Mouse (Mus musculus) bone marrow, adult 2 months (tissue): ENCODE measurements around the gene Galnt10. TPM values are rescaled to one million over a fixed set of nuclear protein-coding genes. Genes with fewer than 3 reads are reported as not detected.
A peak's percentile ranks its signal among the peaks of the same experiment; 100 is the strongest.

Experiments used
- H3K27ac ChIP-seq: fragments of 200-500 bp; 2 replicates; pipeline ENCODE4 v1.5.1; 2012; ENCODE audit warnings: low read depth, mild to moderate bottlenecking, control low read depth, inconsistent platforms, low read length; ENCODE audit not compliant: control insufficient read depth, poor library complexity, insufficient read depth
- H3K4me1 ChIP-seq: fragments of 200-500 bp; 2 replicates; pipeline ENCODE4 v1.6.1; 2011; ENCODE audit warnings: low read length; ENCODE audit not compliant: control insufficient read depth, insufficient read depth
- H3K4me3 ChIP-seq: fragments of 200-500 bp; replicated peaks from 2 replicates; pipeline ENCODE3; 2011; ENCODE audit warnings: mild to moderate bottlenecking, low read depth, low read length, control low read depth; ENCODE audit not compliant: control insufficient read depth
- CTCF ChIP-seq: fragments of 200-500 bp; IDR thresholded peaks from 2 replicates; pipeline ENCODE4 v1.5.1; 2011; ENCODE audit warnings: low read length, control low read depth; ENCODE audit not compliant: control insufficient read depth, insufficient read depth
- POLR2A ChIP-seq: fragments of 200-500 bp; IDR thresholded peaks from 2 replicates; pipeline ENCODE4 v1.6.1; 2011; ENCODE audit warnings: low read depth, mild to moderate bottlenecking, control low read depth, low read length, borderline replicate concordance; ENCODE audit not compliant: control insufficient read depth
- WGBS: fragments of 180-500 bp; shearing (Covaris S2); methylation state at CpG from one replicate; pipeline ENCODE4 v1.1.7; 2018; 5-methylcytosine and 5-hydroxymethylcytosine counted together
- polyA plus RNA-seq: library from polyadenylated mRNA; stranded (reverse); fragments of >200 nt; gene quantifications from 2 replicates; pipeline ENCODE4 v1.2.4, GENCODE M21; 2011; ENCODE audit warnings: low replicate concordance; ENCODE audit not compliant: missing spikeins, insufficient read depth, insufficient read length

Galnt10 gene
- polyA plus RNA-seq, 1 experiment = 16.6 TPM

- H3K27ac ChIP-seq = no peak overlapping the region
- 40% methylated on average over 5 of the region's 5 CpGs for WGBS
- peaks cover 16% of the 10 kb centered on the region for H3K4me1 ChIP-seq
- H3K4me3 ChIP-seq = no peak overlapping the region
- no peak for TF ChIP-seq POLR2A
- TF ChIP-seq CTCF = no peak
These were observed 39.6 kb downstream of the Galnt10 start for GRCm38 (mm10) chr11:57684891-57685290.

GRCm38 (mm10) chr11:57685689-57686454 lies 40.6 kb downstream of the Galnt10 start:
- H3K4me3 ChIP-seq = peak overlapping the region; percentile 57
- no peak for TF ChIP-seq CTCF
- no peak for TF ChIP-seq POLR2A
- peaks cover 16% of the 10 kb centered on the region for H3K4me1 ChIP-seq
- WGBS = 4% methylated on average over 10 of the region's 10 CpGs
- H3K27ac ChIP-seq = peak overlapping the region; percentile 92

DNA sequence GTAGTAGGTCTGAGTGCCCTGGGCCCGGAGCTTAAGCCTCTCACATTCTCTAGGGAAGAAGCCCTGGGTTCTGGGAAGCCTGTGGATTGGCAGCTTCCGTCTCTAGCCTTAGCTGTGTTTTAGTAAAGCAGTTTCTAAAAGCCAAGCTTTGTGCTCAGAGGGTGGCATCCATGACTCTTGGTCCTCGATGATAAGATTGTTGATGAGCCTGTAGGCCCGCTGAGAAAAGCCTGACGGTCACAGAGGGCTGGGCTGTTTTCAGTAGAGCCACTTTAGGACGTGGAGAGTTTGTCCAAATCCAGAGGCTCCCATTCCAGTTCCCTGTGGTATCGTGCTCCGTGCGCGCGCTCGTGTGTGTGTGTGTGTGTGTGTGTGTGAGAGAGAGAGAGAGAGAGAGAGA lies 41.6 kb downstream of the Galnt10 start:
- 77% methylated on average over 12 of the region's 12 CpGs for WGBS
- Histone ChIP-seq H3K4me1 (peaks cover 16% of the 10 kb centered on the region), H3K27ac (peak overlapping the region; percentile 58), H3K4me3 (no peak overlapping the region)
- TF ChIP-seq POLR2A (no peak), CTCF (no peak)

GRCm38 (mm10) chr11:57687258-57687657 lies 42.0 kb downstream of the Galnt10 start:
- H3K27ac ChIP-seq = no peak overlapping the region

DNA sequence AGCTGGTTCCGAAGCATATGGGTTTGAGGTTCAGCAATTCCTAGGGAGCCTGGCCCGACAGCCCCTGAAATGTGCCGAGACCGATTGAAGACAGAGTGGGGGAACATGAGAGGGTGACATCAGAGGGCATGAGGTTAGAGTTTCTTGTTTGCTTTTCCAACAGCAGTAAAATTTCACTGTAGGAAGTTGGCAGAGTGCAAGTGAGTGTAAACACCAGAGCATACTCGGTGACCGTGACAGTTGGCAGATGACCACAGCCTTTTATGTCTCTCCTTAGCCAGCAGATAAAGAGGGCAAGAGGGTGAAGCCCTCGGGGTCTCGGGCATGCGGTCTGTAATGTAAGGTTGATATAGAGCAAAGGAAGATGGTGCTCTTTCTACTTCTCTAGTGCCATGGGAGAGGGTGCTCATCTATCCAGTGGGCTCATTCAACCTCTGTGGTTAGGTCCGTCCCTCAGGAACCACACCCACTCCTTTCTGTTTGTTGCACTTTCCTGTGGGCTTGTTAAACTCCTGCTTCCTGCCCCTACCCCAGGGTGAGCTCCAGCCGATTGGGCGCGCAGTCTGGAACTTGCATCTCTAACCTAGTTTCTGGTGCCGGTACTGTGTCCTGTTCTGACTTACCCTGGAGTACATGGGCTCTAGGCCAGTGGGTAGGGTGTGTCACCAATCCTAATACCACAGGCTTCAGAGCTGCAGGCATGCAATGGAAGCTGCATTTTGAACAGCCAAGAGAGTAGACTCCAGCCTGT lies 43.1 kb downstream of the Galnt10 start:
- WGBS = 34% methylated on average over 14 of the region's 14 CpGs
- no peak for TF ChIP-seq CTCF
- TF ChIP-seq POLR2A = no peak
- Histone ChIP-seq H3K4me3 (no peak overlapping the region), H3K4me1 (peaks cover 16% of the 10 kb centered on the region), H3K27ac (peak overlapping the region; percentile 4; the same call in 1 of the 2 replicates)

More at GRCm38 (mm10) chr11:57687258-57687657, 42.0 kb downstream of the Galnt10 start:
- Histone ChIP-seq H3K4me1 (peaks cover 16% of the 10 kb centered on the region), H3K4me3 (no peak overlapping the region)
- 70% methylated on average over 9 of the region's 9 CpGs for WGBS
- TF ChIP-seq CTCF (no peak), POLR2A (no peak)

GRCm38 (mm10) chr11:57689811-57690210 lies 44.6 kb downstream of the Galnt10 start:
- TF ChIP-seq POLR2A (no peak), CTCF (no peak)
- H3K4me3 ChIP-seq = no peak overlapping the region
- no peak overlapping the region for H3K27ac ChIP-seq
- peaks cover 16% of the 10 kb centered on the region for H3K4me1 ChIP-seq
- WGBS = 84% methylated on average over 6 of the region's 6 CpGs

GRCm38 (mm10) chr11:57690836-57691235 lies 45.6 kb downstream of the Galnt10 start:
- no peak overlapping the region for H3K27ac ChIP-seq
- H3K4me3 ChIP-seq = no peak overlapping the region
- TF ChIP-seq CTCF (no peak), POLR2A (no peak)
- 70% methylated on average over 5 of the region's 5 CpGs for WGBS
- H3K4me1 ChIP-seq = peaks cover 14% of the 10 kb centered on the region

DNA sequence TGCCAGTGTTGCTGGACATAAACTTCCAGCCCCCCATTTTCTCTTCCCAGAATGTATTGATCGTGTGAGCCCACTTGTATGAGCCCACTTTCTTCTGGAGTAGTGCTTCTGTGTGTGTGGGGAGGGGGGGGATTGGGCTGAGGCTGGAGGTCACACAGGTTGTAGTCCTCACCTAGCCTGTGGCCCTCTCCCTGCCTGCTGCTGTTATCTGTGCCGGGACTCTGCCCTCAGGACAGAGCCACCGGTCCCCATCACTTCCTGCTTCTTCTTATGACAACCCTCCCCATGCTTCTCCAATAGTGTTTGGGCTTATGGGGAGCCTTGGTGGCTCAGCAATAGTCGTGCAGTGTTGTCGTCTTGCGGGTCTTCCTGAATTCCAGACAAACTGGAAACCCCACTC lies 46.7 kb downstream of the Galnt10 start:
- H3K4me1 ChIP-seq = peaks cover 10% of the 10 kb centered on the region
- 45% methylated on average over 6 of the region's 6 CpGs for WGBS
- TF ChIP-seq POLR2A (no peak), CTCF (no peak)
- H3K27ac ChIP-seq = no peak overlapping the region
- H3K4me3 ChIP-seq = no peak overlapping the region
